Mouse (Mus musculus) gastrocnemius, adult 2 months (tissue): ENCODE measurements at regions not wholly inside any gene's neighbourhood (a gene's known extent, or its start where the extent isn't known, plus 50 kb on each side); places are given as distances from the start of the nearest gene placed in this dataset.
A peak's percentile ranks its signal among the peaks of the same experiment; 100 is the strongest.
"Not testable (repeated sequence)": the region's sequence is repeated elsewhere in the genome, so short reads cannot be mapped to it uniquely, and the experiment has no call there.

ENCODE experiments used
- DNase-seq: peaks from one replicate; pipeline ENCODE4 v3.0.0; 2022
- H3K27ac ChIP-seq: fragments of 200-600 bp; 2 replicates; pipeline ENCODE4 v1.8.1; 2022; ENCODE audit warnings: mild to moderate bottlenecking
- H3K4me3 ChIP-seq: fragments of 200-600 bp; 2 replicates; pipeline ENCODE4 v1.8.1; 2022; ENCODE audit warnings: mild to moderate bottlenecking, moderate library complexity
- CTCF ChIP-seq: fragments of 200-600 bp; IDR thresholded peaks from 2 replicates; pipeline ENCODE4 v1.8.1; 2022; ENCODE audit warnings: antibody characterized with exemption, mild to moderate bottlenecking, moderate library complexity
- intact Hi-C: fragments of 180-260 bp; cut with DNase I; formaldehyde crosslinking; loops from one replicate; pipeline ENCODE4 v1.15.1; 2025

DNA sequence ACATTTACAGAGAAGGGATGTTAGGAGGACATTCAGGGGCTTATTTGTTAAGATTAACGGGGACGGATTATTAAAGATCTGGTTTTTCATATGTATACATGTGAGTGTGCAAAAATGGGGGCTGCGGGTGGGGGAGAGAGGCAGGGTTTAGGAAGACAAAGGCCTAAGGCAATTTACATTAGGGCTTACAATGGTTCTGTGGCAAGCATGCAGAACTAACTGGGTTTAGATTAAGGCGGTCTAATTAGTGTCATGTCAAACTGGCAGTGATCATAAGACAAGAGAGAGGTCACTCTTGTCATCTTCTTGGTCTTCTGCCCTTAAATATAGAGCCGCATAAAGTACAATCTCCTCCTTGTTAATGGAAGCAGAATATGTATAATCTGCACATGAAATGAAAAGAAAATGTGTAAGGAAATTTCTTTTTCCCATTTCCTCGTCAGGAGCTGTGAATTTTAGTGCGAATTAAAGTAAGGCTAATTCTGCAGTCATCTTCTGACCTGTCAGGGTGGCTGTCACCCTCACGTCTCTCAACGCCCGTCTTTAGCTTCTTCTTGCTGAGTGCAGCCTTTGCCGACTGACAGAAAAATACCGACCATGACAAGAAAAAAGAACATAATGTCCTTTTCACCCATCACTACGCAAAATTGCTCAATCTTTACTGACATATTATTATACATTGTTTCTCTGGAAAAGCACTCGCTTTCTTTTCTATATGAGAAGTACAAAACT lies 256.6 kb upstream of the Meis2 start:
- no peak overlapping the region for H3K4me3 ChIP-seq
- H3K27ac ChIP-seq = no peak overlapping the region
- no peak for TF ChIP-seq CTCF
- intact Hi-C loops = no loop called here
- DNase-seq = no peak

DNA sequence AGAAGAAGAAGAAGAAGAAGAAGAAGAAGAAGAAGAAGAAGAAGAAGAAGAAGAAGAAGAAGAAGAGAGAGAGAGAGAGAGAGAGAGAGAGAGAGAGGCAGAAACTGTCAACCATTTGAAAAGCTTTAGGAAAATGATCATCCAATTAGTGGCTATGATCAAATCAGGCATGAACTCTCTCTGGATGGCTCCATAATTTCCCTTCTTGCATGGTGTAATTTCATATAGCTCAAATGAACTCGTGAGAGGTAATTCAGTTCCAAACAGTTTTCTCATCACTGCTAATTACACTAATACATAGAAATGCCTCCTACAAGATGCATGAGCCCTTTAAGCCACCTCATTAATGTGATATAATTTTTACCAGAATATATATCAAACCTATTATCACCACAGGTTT lies 233.9 kb upstream of the Meis2 start:
- no peak for TF ChIP-seq CTCF
- H3K27ac ChIP-seq = no peak overlapping the region
- DNase-seq = no peak
- no peak overlapping the region for H3K4me3 ChIP-seq
- intact Hi-C loops = no loop called here

DNA sequence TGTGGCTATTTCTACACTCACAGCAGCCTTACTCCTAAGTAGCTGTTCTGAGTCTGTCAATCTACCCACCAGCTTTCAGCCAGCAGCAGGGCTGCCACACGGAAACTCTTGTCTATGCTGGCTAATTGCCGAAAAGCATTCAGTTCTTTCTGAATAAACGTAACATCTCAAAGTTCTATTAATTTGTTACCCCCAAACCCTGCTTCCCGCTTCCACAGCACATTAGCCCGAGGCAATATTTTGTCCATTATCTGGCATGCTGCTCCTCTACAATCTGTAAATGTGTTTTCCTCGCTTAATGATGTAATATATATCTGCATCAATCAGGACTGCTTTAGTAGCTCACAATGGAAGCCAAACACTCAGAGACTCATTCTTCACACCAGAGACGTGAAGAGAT lies 224.2 kb upstream of the Meis2 start:
- DNase-seq = no peak
- intact Hi-C loops = no loop called here
- TF ChIP-seq CTCF = no peak
- Histone ChIP-seq H3K27ac (no peak overlapping the region), H3K4me3 (no peak overlapping the region)

DNA sequence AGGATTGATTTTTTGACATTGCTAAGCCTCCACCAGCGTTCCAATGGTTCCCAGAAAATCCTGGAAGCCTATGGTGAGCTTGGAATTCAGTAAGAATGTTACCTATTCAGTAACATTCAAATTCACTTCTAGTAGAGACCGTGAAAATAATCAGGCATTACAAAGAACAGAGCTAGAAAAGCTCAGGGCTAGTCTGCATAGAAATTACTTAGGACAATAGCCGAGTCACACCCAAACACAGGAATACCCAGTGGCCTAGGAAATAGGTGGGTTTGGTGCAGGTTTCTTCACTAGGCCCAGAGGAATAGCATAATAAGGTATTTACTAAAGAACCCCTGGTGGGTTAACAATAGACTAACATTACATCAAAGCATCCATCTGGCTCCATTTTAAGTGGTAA lies 177.6 kb upstream of the Meis2 start:
- H3K27ac ChIP-seq, H3K4me3 ChIP-seq, intact Hi-C loops, DNase-seq: not testable (repeated sequence)

DNA sequence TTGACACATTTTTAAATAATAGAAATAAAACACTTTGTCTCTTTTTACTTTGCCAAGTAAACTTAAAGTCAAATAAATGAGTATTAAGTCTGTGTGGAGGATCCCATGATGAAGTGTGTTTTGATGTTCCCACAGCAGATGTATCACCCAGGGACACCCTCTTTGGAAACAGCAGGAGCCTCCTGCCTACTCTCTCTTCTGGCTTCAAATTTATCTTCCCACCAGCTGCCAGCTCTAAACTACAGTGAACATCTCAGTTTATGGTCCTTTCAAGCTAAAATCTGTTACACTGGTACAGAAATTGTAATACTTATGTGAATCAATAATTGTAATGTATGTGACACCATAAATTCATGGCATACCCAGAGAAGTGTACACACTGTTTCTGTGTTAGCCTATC lies 171.1 kb upstream of the Meis2 start:
- TF ChIP-seq CTCF = no peak
- Histone ChIP-seq H3K4me3 (no peak overlapping the region), H3K27ac (no peak overlapping the region)
- intact Hi-C loops = no loop called here
- DNase-seq = no peak

DNA sequence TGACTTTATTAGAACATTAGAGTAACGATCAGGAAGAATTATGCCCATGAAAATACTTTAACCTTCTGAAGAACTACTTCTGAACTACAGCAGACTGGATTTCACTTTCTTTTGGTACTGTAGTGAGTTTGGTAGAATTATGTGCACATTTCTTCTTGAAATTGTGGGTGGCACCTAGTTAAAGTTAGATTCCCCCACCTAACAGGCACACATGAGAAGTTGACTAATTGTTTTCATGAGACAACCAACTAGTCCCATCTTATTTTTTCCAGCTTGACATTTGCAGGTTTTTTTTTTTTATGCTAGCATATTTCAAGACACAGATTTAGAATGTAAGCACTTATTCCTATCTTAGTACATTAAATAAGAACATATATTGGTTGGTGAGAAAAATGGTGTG lies 167.2 kb upstream of the Meis2 start:
- Histone ChIP-seq H3K27ac (no peak overlapping the region), H3K4me3 (no peak overlapping the region)
- intact Hi-C loops = no loop called here
- TF ChIP-seq CTCF = no peak
- DNase-seq = no peak

DNA sequence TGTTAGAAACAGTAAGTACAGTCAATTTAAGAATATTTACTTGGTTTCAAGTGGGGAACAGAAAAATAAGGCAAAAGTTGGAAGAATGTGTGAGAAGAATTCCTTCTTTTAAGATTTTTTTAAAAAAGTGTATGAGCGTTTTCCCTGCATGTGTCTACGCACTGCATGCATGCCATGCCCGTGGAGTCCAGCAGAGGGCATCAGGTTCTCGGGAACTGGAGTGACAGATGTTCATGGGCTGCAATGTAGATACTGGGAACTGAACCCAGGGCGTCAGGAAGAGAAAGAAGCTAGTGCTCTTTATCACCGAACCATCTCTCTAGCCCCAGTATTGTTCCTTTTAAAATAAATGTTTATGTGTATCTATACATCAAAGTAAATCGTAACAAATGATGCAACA lies 150.8 kb upstream of the Meis2 start:
- intact Hi-C loops = no loop called here

DNA sequence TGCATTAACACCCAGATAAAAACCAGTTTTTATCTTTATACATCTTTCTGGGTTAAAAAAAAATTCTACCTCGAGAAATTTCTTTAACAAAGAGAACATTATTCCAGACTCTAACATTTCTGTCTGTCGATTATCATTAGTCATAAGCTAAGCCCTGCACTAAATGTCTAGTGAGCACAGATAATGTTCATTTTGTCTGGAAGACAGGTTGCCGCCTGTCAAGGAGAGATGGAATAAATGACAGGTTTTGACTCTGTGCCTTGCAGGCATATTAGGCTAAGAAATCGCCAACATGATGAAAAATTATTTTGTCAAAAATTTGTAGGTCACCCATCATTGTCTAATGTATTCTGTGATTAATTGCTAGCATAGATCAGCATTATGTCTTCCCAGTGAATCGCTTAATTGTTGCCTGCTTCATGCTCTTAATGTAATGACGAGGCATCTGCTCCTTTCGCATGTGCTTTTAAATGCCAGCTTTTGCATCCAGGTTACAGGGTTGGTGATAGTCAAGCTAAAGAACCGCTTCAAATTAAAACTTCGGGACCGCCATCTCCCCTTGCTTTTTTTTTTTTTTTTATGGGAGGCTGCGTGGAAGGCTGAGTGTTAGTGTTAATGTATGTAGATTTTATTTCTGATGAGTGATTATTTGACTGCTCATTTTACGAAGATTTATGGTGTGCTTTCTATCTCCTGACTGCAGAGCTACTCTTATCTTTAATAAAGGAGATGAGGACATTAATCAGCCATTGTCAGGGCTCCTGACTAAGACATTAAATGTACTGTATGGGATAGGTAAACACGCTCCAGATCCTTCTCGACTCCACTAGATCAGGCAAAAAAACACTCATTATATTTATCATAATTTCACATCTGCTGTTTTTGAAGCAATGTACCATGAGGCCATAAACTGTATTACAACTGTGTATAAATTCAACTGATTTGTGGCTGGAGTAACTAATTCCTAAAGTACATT lies 135.9 kb upstream of the Meis2 start:
- TF ChIP-seq CTCF = no peak
- H3K4me3 ChIP-seq = no peak overlapping the region
- no peak overlapping the region for H3K27ac ChIP-seq
- intact Hi-C loops = no loop called here
- no peak for DNase-seq

More for the DNA sequence above, 150.8 kb upstream of the Meis2 start:
- DNase-seq = peak; percentile 16
- TF ChIP-seq CTCF = peak; percentile 47
- no peak overlapping the region for H3K4me3 ChIP-seq
- H3K27ac ChIP-seq = no peak overlapping the region

DNA sequence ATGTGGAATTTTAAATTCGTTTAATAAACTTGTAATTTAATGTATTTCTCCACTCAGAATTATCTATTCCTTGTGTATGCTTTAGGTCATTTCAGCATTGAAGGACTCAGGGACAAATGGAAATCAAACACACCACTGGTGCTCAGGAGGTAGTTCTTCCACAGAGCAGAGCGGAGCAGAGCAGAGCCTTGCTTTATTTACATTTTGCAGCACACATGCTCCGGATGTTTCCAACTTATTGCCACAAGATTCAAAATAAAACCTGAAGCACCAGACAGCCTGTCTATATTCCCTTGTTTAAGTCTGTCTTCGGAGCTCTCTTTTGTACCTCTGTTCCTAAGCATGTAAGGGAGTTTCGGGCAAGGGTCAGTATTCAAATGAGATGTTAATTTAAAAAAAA lies 135.2 kb upstream of the Meis2 start:
- no peak for DNase-seq
- TF ChIP-seq CTCF = no peak
- intact Hi-C loops = no loop called here
- no peak overlapping the region for H3K27ac ChIP-seq
- no peak overlapping the region for H3K4me3 ChIP-seq

DNA sequence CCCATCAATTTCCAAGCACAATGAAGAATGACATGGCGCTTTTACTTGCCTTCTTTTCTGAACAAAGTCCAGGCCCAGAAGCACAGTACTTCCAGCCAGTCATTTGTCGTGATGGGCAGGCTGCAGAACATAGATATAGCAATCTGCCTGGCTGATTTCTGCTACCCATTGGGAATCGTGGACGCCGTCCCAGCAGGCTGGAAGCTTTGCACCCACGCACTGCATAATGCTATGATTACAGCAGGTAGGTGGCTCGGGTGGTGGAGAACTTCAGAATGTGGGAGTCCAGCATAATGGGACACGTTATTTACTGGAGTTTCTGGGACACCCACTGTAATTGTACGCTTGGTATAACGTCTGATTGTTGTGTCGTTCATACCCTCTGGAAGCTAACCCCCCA lies 116.2 kb upstream of the Meis2 start:
- H3K27ac ChIP-seq = no peak overlapping the region
- intact Hi-C loops = no loop called here
- DNase-seq = no peak
- no peak overlapping the region for H3K4me3 ChIP-seq
- TF ChIP-seq CTCF = no peak

DNA sequence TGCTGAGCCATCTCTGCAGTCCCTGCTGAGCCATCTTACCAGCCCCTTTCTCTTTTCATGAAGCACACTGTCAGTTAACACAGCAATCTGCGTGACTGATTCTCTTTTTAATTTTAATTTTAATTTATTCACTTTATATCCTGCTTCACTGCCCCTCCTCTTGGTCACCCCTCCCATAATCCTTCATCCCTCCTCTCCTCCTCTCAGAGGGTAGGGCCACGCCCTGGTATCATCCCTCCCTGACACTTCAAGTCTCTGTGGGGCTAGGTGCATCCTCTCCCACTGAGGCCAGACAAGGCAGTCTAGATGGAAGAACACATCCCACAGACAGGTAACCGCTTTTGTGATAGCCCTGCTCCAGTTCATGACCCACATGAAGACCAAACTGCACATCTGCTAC lies 111.5 kb upstream of the Meis2 start:
- no peak for TF ChIP-seq CTCF
- no peak overlapping the region for H3K4me3 ChIP-seq

DNA sequence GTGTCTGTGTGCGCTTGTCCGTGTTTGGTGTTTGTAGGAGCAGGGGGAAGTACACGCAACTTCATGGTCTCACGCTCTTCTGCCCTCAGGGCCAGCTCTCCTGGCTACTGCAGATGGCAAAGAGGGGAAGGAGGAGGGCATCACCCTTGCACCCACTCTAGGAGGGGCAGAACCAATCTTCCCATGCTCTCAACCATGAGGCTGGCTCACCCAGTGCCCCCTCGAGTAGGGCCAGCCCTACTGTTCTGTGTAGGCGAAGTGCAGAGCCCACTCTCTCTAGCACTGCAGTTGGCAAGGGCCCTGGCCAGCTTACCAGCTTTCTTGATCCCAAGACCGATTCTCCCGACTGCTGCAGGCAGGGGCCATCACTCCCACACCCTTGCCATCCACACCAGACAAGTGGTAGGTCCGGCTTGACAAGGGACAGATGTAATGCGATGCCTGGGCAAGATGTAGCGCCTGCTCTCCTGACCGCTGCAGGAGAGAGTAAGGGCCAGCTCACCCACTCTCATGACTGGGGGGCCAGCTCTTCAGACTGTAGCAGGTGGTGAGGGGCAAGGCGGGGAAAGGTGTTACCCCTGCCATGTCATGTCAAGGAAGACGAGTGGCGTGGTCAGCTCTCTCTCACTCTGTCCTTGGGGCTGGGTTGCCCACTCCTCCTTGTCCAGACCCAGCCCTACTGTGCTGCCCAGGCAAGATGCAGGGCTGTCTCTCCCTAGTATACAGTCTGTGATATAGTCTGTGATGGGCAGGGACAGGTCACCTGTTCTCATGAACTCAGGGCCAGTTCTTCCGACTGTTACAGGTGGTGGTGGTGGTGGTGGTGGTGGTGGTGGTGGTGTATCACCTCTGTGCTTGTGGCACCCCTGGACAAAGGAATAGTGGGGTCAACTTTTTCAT lies 100.5 kb upstream of the Meis2 start:
- Histone ChIP-seq H3K27ac (no peak overlapping the region), H3K4me3 (no peak overlapping the region)
- TF ChIP-seq CTCF = no peak
- DNase-seq = no peak
- intact Hi-C loops = no loop called here

More for the DNA sequence above, 111.5 kb upstream of the Meis2 start:
- intact Hi-C loops = no loop called here
- no peak for DNase-seq
- H3K27ac ChIP-seq = no peak overlapping the region
